Mouse (Mus musculus): ENCODE data around the gene Zbtb7b.
A peak's percentile ranks its signal among the peaks of the same experiment; 100 is the strongest.
"Not testable (repeated sequence)": the region's sequence is repeated elsewhere in the genome, so short reads cannot be mapped to it uniquely, and the experiment has no call there.

The Zbtb7b gene

DNA sequence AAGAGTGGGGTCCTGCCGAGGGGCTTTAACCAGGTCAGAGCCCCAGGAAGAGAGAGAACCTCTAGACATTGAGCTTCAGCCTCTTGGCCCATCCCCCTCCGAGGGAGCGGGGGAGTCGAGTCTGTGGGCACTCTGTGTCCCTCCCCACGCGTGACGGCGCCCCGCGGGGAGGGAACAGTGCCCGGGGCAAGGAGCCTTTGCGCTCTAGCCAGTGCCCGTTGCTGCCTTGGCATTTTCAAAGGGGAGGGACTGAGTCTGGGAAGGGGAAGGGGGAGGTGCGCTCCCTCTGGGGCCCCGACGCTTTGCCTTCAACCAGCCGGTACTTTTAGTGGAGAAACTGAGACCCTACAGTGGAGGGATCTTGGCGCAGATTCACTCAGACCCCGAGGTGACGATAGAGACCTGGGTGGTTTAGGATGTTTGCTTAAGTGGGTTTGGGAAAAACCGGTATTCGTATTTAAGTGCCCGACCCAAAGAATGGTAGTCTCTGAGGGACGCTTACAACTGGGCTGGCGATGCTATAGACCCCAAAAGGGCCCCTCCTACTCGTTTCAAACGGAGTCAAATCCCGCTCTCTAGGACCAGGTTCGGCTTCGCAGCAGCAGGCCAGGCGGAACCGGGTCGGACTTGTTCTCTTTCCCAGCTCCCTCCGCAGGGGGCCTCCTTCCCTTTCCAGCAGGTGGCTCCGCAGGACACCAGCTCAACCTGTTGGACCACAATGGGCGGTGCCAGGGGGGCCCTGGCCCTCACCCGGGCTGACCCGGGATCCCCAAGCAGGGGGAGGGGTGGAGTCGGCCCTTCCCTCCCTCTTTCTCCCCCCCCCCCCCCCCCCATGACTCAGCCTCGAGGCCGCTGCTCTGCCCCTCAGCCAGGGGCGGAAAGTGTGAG lies at the start of gene Zbtb7b:
Gene Zbtb7b (minus strand): TSS at position 771 of the 888 bp plus-strand sequence.
- peak; percentile 49 for DNase-seq (ENCODE audit: low read depth, low spot score)

- no peak for DNase-seq (ENCODE audit: low read depth, low spot score)
Measured at GRCm38 (mm10) chr3:89440691-89441090, 46.1 kb upstream of the Zbtb7b start.

DNA sequence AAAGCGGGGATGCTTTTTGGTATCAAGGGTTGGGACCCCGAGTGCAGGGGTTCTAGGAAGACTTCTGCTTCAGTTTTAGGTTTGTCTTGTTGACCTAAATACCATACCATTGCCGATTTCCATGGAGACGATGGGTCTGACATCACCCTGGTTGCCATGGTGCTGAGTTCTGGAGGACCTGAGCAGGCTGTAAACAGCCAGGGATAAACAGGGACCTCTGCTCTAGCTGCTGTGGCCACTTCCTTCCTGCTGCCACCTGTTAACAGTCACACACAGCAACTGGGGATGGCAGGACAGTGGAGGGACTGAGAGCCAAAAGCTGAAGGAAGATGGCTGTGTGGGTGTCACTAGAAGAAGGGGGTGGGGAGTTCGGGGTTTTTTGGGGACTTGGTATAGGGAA lies 42.7 kb upstream of the Zbtb7b start:
- no peak for DNase-seq (ENCODE audit: low read depth, low spot score)

DNA sequence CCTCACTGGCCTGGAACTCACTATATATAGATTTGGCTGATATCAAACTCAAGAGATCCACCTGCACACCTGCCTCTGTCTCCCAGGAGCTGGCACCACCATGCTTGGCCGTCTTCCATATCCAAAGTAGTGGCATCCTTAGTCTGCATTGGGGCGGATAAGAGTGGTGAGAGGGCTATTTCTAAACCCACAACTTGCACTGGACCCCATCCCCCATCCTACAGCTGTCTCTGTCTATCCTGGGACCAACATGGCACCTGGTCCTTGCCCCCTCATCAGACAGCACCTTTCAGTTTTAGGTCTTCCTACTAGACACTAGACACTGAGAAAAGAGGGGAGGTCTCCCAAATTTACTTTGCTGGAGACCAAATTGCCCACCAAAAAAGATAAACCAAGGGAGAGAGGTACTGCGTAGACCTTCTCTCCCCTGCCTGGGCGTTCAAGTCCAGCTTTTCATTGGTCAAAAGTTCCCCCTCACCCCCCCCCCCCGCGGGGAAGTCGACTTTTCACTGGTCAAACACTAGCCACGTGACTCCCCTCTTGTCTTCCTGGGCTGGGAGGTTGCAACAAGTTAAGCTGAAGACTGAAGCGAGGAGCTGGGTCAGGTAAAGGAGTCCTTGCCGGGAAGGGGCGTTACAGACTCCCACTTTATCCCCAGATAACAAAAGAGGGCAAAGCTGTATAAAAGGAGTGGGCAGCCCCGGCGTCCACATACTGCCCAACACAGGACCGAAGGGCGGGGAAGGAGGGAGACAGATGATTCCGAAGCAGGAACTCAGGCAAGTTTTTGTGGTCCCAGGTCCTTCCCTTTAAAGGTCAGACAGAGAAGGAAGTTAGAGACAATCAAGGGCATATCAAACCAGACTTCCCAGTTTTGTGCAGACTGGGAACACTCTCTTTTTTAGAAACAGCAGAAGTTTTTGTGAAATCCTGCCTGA lies 41.9 kb upstream of the Zbtb7b start, which contains the start of gene Pbxip1:
Gene Pbxip1 (plus strand): TSS at position 531 of the 938 bp plus-strand sequence.
- peak; percentile 75 for DNase-seq (ENCODE audit: low read depth, low spot score)

DNA sequence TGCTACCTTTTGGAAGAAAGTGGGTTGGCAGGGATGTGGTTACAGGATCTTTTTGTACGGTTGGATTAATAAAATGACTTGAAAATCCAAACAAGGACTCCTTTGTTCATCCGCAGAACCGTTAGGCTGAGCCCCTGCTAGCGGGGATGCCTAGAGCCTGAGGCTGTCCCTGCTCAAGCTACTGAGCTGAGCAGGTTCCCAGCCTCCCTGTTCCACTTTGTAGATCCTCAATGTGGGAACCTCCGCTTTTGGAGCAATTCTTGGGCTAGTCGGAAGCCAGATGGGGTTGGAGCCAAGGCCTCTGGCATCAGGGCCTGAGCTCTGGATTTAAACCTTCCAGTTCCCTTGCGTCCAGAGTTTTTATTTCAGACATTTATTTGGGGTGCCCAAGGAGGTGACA lies 40.5 kb upstream of the Zbtb7b start:
- DNase-seq (ENCODE audit: low read depth, low spot score): no peak

DNA sequence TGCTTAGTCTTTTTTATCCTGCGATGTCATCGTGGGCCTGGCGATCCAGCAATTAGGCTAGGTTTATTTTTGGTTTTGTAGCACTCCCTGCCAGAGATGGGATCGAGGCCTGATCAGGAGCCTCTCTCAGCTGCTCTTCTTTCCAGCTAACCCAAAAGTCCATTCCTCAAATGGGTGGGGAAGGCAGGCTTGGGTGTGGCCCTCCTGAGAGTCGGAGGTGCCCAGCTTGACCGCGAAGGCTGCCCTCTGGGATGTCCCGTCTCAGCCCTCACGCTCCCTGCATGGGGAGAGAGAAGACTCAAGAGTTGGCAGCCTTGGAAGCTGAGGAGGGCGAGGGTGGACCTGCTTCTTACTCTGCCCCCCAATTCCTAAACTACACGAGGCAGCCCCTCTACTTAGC lies 40.0 kb upstream of the Zbtb7b start:
- no peak for DNase-seq (ENCODE audit: low read depth, low spot score)

GRCm38 (mm10) chr3:89432606-89433005 lies 38.0 kb upstream of the Zbtb7b start:
- DNase-seq (ENCODE audit: low read depth, low spot score): no peak

- peak; percentile 94 for DNase-seq (ENCODE audit: low read depth, low spot score)
Measured at GRCm38 (mm10) chr3:89430171-89431159, 35.9 kb upstream of the Zbtb7b start, which contains the start of gene Pygo2. Gene Pygo2, plus strand, starts transcription at chr3:89430214.

DNA sequence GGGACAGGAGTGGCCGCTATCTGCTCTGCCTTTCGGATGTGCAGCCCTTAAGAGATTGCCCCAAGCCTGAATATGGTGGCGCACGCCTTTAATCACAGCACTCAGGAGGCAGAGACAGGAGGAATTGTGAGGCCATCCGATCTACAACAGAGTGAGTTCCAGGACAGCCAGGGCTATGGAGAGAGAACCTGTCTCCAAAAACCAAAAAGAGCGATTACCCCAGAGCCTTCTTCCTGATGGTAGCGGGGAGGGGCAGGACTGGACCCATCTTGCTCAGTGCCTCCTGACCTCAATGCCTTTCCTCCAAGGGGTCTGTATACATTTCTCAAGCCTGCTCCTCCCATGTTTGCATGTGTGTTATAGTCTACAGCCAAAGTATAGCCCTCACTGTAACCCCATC lies 34.4 kb upstream of the Zbtb7b start:
- not testable (repeated sequence) for DNase-seq (ENCODE audit: low read depth, low spot score)

GRCm38 (mm10) chr3:89425876-89426275 lies 31.3 kb upstream of the Zbtb7b start:
- DNase-seq (ENCODE audit: low read depth, low spot score): no peak

GRCm38 (mm10) chr3:89425141-89425525 lies 30.6 kb upstream of the Zbtb7b start:
- DNase-seq (ENCODE audit: low read depth, low spot score): no peak

- DNase-seq (ENCODE audit: low read depth, low spot score): no peak
Measured at GRCm38 (mm10) chr3:89424416-89425140, 30.0 kb upstream of the Zbtb7b start.

DNA sequence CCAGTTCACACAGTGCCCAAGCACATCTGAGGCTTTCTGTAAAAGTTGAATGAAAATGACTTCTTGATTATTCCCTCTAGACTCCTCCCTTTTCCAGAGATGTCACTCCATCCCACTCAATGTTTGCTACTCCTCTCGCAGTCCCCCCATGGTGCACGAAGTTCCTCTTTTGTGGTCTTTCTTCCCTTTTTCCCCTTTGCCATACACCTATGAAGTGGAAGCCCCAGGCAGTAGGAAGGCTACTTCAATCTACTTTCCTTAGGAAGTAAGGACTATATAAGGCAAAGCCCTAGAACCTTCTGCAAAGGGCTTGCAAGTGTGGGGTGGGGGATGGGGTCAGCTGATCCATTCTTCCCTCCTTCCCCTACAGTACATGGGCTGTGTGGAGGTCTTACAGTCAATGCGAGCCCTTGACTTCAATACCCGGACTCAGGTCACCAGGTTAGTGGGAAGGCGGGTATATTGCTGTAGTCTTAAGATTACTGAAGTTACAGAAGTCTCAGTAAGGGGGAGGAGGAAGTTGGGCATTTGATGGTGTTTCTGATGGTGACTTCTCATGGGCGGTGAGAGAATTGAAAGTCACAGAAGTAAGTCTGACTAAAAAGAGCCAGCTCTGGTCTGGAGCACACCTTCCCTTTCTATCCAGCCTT lies 28.1 kb upstream of the Zbtb7b start:
- DNase-seq (ENCODE audit: low read depth, low spot score): no peak

GRCm38 (mm10) chr3:89421810-89422473 lies 27.4 kb upstream of the Zbtb7b start:
- DNase-seq (ENCODE audit: low read depth, low spot score): no peak

GRCm38 (mm10) chr3:89421002-89421774 lies 26.6 kb upstream of the Zbtb7b start:
- DNase-seq (ENCODE audit: low read depth, low spot score): peak; percentile 73

- no peak for DNase-seq (ENCODE audit: low read depth, low spot score)
Measured at GRCm38 (mm10) chr3:89420421-89420820, 25.8 kb upstream of the Zbtb7b start.

GRCm38 (mm10) chr3:89419981-89420380 lies 25.4 kb upstream of the Zbtb7b start:
- DNase-seq (ENCODE audit: low read depth, low spot score): no peak

- no peak for DNase-seq (ENCODE audit: low read depth, low spot score)
Measured at GRCm38 (mm10) chr3:89419571-89419970, 25.0 kb upstream of the Zbtb7b start.
